Mouse (Mus musculus): ENCODE measurements around the gene Fer1l5.

Fer1l5 gene

GRCm38 (mm10) chr1:36432999-36433398 is 60.9 kb downstream of the Fer1l5 start:
- no peak for DNase-seq

GRCm38 (mm10) chr1:36433616-36434015 is 61.5 kb downstream of the Fer1l5 start:
- DNase-seq: no peak

DNA sequence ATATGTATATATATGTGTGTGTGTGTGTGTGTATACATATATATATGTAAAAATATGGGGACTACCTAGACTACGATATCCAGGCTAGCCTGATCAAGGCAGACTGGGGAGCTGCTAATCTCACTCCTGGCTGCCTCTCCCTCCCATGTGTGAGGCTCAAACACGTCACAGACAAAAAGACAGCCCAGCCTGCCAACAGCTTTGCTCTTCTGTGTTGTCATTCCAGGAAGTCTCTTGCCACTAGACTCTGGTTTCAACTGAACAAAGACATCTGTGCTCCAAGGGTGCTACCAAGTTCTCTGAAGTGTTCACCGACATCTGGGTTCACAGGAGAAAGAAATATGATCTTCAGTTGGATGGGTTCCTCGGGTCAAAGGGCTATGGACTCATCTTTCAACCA is 63.0 kb downstream of the Fer1l5 start:
- DNase-seq: no peak

GRCm38 (mm10) chr1:36436515-36436914 is 64.4 kb downstream of the Fer1l5 start:
- no peak for DNase-seq

DNA sequence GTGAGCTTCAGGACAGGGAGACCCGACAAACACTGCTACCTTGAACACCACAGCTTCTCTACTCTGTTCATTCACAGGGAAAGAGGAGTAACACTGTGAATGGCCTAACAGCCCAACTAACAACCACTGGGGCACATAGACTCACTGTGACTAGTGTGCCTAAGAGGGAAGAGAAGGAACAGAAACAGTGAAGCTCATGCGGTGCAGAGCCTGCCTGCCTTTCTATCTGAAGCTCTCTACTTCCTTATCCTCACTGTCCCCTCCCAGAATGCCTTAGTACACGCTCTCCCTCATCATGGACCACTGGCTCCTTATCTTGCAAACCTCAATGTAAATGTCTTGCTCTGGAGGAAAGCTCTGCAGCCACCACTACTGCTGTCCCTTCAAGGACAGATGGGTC is 65.1 kb downstream of the Fer1l5 start:
- no peak for DNase-seq

- DNase-seq: peak; percentile 68 to 73
Observed at GRCm38 (mm10) chr1:36441101-36441500, 69.0 kb downstream of the Fer1l5 start.

DNA sequence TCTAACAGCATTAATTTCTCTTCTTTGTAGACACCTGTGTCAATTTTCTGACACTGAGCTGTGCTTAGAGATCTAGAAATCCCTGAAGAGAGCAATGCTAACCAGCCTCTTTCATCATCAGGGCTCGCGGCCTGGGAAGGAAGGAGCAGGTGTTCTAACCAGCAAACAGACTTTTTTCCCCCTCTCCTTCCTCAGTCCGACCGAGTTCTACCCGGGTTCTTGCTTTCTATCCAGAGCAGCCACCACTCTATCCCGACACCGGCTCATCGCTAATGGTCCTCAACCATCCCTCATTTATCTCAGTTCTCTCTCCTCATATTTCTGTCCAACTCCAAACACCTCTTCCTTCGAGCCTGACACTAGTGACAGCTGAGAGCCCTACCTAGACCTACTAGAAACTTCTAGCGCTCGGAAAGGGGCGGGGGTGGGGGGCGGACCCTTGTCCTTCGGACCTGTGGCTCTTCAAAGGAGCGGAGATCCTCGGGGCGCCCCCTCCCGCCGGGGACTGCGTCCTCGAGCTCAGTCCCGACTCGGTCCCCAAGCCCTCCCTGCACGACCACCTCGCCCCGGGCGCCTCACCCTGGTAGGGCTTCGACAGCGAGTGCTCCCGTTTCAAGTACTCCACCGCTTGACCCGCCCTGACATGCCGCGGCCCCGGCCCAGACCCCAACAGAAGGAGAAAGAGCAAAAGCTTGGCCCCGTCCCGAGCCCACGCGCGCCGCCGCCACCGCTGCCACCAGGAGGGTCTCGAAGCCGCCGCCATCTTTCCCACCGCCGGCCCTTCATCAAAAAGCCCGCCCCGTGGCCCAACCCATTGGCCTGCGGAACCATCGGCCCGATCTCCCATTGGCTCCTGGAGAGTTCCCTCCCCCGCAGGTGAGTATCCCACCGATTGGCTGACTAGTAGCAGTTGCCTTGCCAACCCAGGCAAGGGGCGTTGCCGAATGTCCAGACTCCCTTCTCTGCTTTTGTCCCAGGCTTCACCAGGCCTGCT is 72.7 kb downstream of the Fer1l5 start, which contains the start of gene Lman2l:
Lman2l (minus strand) TSS at position 801 of the 994 bp plus-strand sequence.
- peak; percentile 94 to 97 for DNase-seq

GRCm38 (mm10) chr1:36445508-36445907 is 73.4 kb downstream of the Fer1l5 start:
- DNase-seq: no peak

DNA sequence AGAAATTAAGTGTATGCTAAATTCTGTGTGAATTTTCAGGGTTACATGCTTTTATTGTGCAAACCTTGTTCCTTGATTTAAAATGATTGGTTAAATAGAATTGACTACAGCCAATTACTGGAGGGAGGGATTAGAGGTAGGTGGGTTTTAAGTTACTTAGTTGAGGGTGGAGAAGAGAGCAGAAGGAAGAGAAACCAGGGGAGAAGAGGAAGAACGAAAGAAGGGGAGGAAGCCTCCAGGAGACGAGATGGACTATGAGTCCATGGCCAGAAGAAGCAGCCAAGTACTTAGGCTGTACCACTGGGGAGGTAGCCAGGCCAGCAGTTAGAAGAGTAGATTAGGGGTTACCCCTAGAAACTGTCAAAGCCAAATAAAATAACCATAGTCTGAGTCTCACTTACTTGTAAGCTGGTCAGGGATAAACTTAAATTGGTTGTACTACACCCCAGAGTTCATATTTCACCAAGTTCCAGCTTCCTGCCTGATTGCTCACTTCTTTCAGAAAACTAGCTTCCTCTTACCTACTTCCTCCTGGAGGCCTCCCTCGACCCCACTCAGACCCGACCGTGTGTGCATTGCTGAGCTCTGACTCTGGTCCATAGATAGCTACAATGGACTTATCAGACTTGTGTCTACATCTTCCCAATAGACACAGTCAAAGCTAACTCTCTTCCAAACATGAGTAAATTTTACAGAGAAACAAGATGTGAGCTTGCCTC is 74.2 kb downstream of the Fer1l5 start:
- no peak for DNase-seq

DNA sequence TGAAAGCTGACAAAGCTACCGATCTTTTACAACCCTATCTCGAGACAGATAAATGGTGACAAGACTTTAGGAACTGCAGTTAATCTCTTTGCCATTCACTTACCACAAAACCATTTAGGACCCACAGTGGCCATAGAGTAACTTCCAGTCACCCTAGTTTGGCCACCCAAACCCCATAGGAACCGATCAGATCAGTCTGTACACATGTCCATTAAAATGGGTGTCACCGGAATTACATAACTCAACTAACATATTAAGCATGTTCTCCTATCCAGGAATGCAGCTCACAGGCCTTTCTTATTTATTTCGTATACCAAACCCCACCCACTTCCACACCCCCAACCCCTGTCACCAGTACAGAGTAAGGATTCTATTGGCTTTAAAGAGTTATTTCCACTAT is 74.8 kb downstream of the Fer1l5 start:
- DNase-seq: no peak

DNA sequence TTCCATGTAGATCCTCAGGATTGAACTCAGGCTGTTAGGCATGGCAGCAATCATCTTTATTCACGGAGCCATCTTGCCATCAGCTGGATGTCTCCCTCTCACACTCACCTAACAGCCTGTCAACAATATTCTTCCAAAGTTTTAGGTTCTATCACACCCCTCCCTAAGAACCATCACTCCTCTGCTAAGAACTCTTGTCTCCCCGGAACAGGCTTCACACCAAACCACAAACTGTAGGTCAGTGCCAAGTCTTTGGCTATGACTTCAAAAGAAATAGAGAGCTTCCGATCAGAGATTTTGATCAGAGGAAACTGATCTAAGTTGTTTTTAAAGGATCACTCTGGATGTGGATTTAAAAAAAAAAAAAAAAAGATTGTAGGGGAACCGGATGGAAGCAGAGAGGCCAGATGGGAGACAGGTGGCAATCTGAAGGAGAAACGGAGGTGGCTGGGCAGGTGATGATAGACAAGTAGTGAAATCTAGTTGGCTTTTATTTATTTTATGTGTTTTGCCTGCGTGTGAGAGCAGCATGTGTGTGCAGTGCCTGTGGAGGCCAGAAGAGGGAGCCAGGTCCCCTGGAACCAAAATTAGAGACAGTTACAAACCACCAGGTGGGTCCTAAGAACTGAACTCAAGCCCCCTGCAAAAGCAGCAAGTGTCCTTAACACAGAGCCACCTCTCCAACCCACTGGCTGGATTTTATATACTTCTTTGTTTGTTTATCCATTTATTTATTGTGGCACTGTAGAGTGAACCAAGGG is 82.1 kb downstream of the Fer1l5 start:
- DNase-seq: no peak

GRCm38 (mm10) chr1:36457388-36458014 is 85.4 kb downstream of the Fer1l5 start:
- no peak for DNase-seq

- DNase-seq: no peak
Observed at GRCm38 (mm10) chr1:36458169-36458568, 86.1 kb downstream of the Fer1l5 start.

GRCm38 (mm10) chr1:36461829-36462228 is 89.7 kb downstream of the Fer1l5 start:
- no peak for DNase-seq

GRCm38 (mm10) chr1:36465641-36466160 is 93.6 kb downstream of the Fer1l5 start:
- DNase-seq: no peak

- no peak for DNase-seq
Observed at GRCm38 (mm10) chr1:36467446-36467845, 95.4 kb downstream of the Fer1l5 start.

- no peak for DNase-seq
Observed at GRCm38 (mm10) chr1:36469811-36470444, 97.8 kb downstream of the Fer1l5 start.

GRCm38 (mm10) chr1:36471181-36472105 is 99.4 kb downstream of the Fer1l5 start, which contains the start of gene Cnnm4:
TSS of gene Cnnm4 (plus strand) at chr1:36471620.
- peak; percentile 90 to 95 for DNase-seq

Measured in cerebellum, postnatal 25 days (tissue).